Mouse (Mus musculus) cerebellum, adult 2 months (tissue): ENCODE measurements around the gene Armc2.

Source experiments
- CTCF ChIP-seq: fragments of 200-500 bp; IDR thresholded peaks from 2 replicates; pipeline ENCODE4 v1.5.1; 2011; ENCODE audit warnings: low read depth, mild to moderate bottlenecking, control low read depth, low read length, moderate library complexity, borderline replicate concordance; ENCODE audit not compliant: insufficient read depth
- POLR2A ChIP-seq: fragments of 200-500 bp; IDR thresholded peaks from 2 replicates; pipeline ENCODE4 v1.6.1; 2011; ENCODE audit warnings: low read length, control low read depth, borderline replicate concordance; ENCODE audit not compliant: insufficient read depth

GRCm38 (mm10) chr10:41931962-41932361 lies 86.3 kb downstream of the Armc2 start:
- TF ChIP-seq POLR2A, result peak; percentile 20; the same call in 1 of the 2 replicates
- no peak; the same call in 1 of the 2 replicates for TF ChIP-seq CTCF
